Mouse (Mus musculus) embryonic fibroblast, embryonic 13.5 days (primary cell): ENCODE measurements around the gene Ift22.

Experiments
- CTCF ChIP-seq: IDR thresholded peaks from 2 replicates; pipeline ENCODE4 v1.5.1; 2011; ENCODE audit warnings: mild to moderate bottlenecking, control low read depth, low read length, moderate library complexity, borderline replicate concordance; ENCODE audit not compliant: insufficient read depth
- POLR2A ChIP-seq: IDR thresholded peaks from 2 replicates; pipeline ENCODE4 v1.6.1; 2011; ENCODE audit warnings: low read depth, mild to moderate bottlenecking, control low read depth, low read length, moderate library complexity

GRCm38 (mm10) chr5:136919546-136920301, 11.8 kb downstream of the Ift22 start:
- TF ChIP-seq POLR2A (0 out of 2 replicates have a peak, but pooled peaks have one; percentile 10), CTCF (no peak)
